Mouse (Mus musculus) hindbrain, embryonic 11.5 days (tissue): ENCODE measurements at regions not wholly inside any gene's neighbourhood (a gene's known extent, or its start where the extent isn't known, plus 50 kb on each side); places are given as distances from the start of the nearest gene placed in this dataset.

Source experiments
- ATAC-seq: fragments of 200-750 bp; cut with Nextera tagmentation; 2 replicates; pipeline ENCODE4 v1.8.0; 2017; ENCODE audit warnings: mild to moderate bottlenecking, moderate TSS enrichment, moderate library complexity; ENCODE audit not compliant: low FRiP score
- DNase-seq: peaks from one replicate; pipeline ENCODE4 v3.0.0-alpha.2; 2015; ENCODE audit warnings: low spot score
- H3K27ac ChIP-seq: fragments of 300-500 bp; sonication (generic); 2 replicates; pipeline ENCODE4 v1.5.1; 2014; ENCODE audit warnings: mild to moderate bottlenecking, low read depth, low read length
- H3K27me3 ChIP-seq: fragments of 300-500 bp; sonication (generic); 2 replicates; pipeline ENCODE4 v1.6.1; 2014; ENCODE audit warnings: mild to moderate bottlenecking, low read length, moderate library complexity, mixed read lengths; ENCODE audit not compliant: control insufficient read depth, insufficient read depth
- H3K36me3 ChIP-seq: fragments of 300-500 bp; sonication (generic); 2 replicates; pipeline ENCODE4 v1.6.1; 2014; ENCODE audit warnings: mild to moderate bottlenecking, low read length, moderate library complexity, mixed read lengths; ENCODE audit not compliant: control insufficient read depth, insufficient read depth
- H3K4me1 ChIP-seq: fragments of 300-500 bp; sonication (generic); replicated peaks from 2 replicates; pipeline ENCODE4 v1.6.1; 2014; ENCODE audit warnings: low read length, mixed read lengths; ENCODE audit not compliant: control insufficient read depth, insufficient read depth
- H3K4me2 ChIP-seq: fragments of 300-500 bp; sonication (generic); replicated peaks from 2 replicates; pipeline ENCODE4 v1.6.1; 2014; ENCODE audit warnings: mild to moderate bottlenecking, low read depth, low read length
- H3K4me3 ChIP-seq: fragments of 300-500 bp; sonication (generic); 2 replicates; pipeline ENCODE4 v1.5.1; 2014; ENCODE audit warnings: low read depth, low read length
- H3K9ac ChIP-seq: fragments of 300-500 bp; sonication (generic); 2 replicates; pipeline ENCODE4 v1.6.1; 2014; ENCODE audit warnings: low read depth, low read length
- H3K9me3 ChIP-seq: fragments of 300-500 bp; sonication (generic); 2 replicates; pipeline ENCODE4 v1.6.1; 2016; ENCODE audit warnings: low read length; ENCODE audit not compliant: control insufficient read depth
- whole genome bisulfite sequencing: fragments of 180-500 bp; shearing (Covaris S2); extraction: QIAGEN DNeasy Blood & Tissue Kit; methylation state at CpG from one replicate; pipeline ENCODE4 v1.1.7; 2014; 5-methylcytosine and 5-hydroxymethylcytosine counted together

- ATAC-seq: no peak
- Histone ChIP-seq H3K27ac (no peak overlapping the region), H3K9me3 (no peaks in the 10 kb centered on the region), H3K36me3 (no peaks in the 10 kb centered on the region), H3K4me1 (no peaks in the 10 kb centered on the region), H3K4me3 (no peak overlapping the region), H3K4me2 (no peak overlapping the region), H3K9ac (no peak overlapping the region), H3K27me3 (no peaks in the 10 kb centered on the region)
- WGBS: 85% methylated on average over 5 of the region's 5 CpGs
- no peak for DNase-seq
These were observed 225.0 kb upstream of the Gm9747 start for GRCm38 (mm10) chr1:82007943-82008342.

- Histone ChIP-seq H3K27ac (no peak overlapping the region), H3K9me3 (no peaks in the 10 kb centered on the region), H3K4me2 (no peak overlapping the region), H3K36me3 (no peaks in the 10 kb centered on the region), H3K4me3 (no peak overlapping the region), H3K9ac (no peak overlapping the region), H3K4me1 (no peaks in the 10 kb centered on the region), H3K27me3 (no peaks in the 10 kb centered on the region)
- DNase-seq (no peak), ATAC-seq (no peak)
- WGBS: 84% methylated on average over 4 of the region's 4 CpGs
These were observed 224.1 kb upstream of the Gm9747 start for GRCm38 (mm10) chr1:82008805-82009204.

GRCm38 (mm10) chr1:82010995-82011394 lies 221.9 kb upstream of the Gm9747 start:
- WGBS: 64% methylated on average over 1 of the region's 1 CpGs
- Histone ChIP-seq H3K36me3 (no peaks in the 10 kb centered on the region), H3K9me3 (no peaks in the 10 kb centered on the region), H3K4me1 (no peaks in the 10 kb centered on the region), H3K4me3 (no peak overlapping the region), H3K4me2 (no peak overlapping the region), H3K27ac (no peak overlapping the region), H3K27me3 (no peaks in the 10 kb centered on the region), H3K9ac (no peak overlapping the region)
- DNase-seq: no peak
- ATAC-seq: no peak

- no peak for ATAC-seq
- H3K36me3 ChIP-seq: no peaks in the 10 kb centered on the region
- no peaks in the 10 kb centered on the region for H3K4me1 ChIP-seq
- no peak overlapping the region for H3K4me2 ChIP-seq
- no peak overlapping the region for H3K9ac ChIP-seq
- H3K4me3 ChIP-seq: no peak overlapping the region
- no peak for DNase-seq
- no peaks in the 10 kb centered on the region for H3K27me3 ChIP-seq
- no peaks in the 10 kb centered on the region for H3K9me3 ChIP-seq
- no peak overlapping the region for H3K27ac ChIP-seq
These were observed 217.6 kb upstream of the Gm9747 start for GRCm38 (mm10) chr1:82015341-82015740.

GRCm38 (mm10) chr1:82018701-82019404 lies 214.1 kb upstream of the Gm9747 start:
- H3K27ac ChIP-seq: no peak overlapping the region
- no peaks in the 10 kb centered on the region for H3K9me3 ChIP-seq
- no peak overlapping the region for H3K4me2 ChIP-seq
- H3K4me3 ChIP-seq: no peak overlapping the region
- no peaks in the 10 kb centered on the region for H3K36me3 ChIP-seq
- ATAC-seq (no peak), DNase-seq (no peak)
- no peaks in the 10 kb centered on the region for H3K4me1 ChIP-seq
- 84% methylated on average over 7 of the region's 7 CpGs for WGBS
- H3K27me3 ChIP-seq: no peaks in the 10 kb centered on the region
- H3K9ac ChIP-seq: no peak overlapping the region

GRCm38 (mm10) chr1:82027761-82028160 lies 205.2 kb upstream of the Gm9747 start:
- Histone ChIP-seq H3K9me3 (no peaks in the 10 kb centered on the region), H3K9ac (no peak overlapping the region), H3K27ac (no peak overlapping the region), H3K27me3 (no peaks in the 10 kb centered on the region), H3K4me1 (no peaks in the 10 kb centered on the region), H3K36me3 (no peaks in the 10 kb centered on the region), H3K4me3 (no peak overlapping the region), H3K4me2 (no peak overlapping the region)
- DNase-seq (no peak), ATAC-seq (no peak)

- no peaks in the 10 kb centered on the region for H3K9me3 ChIP-seq
These were observed 201.8 kb upstream of the Gm9747 start for GRCm38 (mm10) chr1:82031130-82031529.

GRCm38 (mm10) chr1:82032410-82032809 lies 200.5 kb upstream of the Gm9747 start:
- 88% methylated on average over 1 of the region's 1 CpGs for WGBS
- no peak for DNase-seq
- H3K4me1 ChIP-seq: no peaks in the 10 kb centered on the region

More at GRCm38 (mm10) chr1:82031130-82031529, 201.8 kb upstream of the Gm9747 start:
- Histone ChIP-seq H3K4me3 (no peak overlapping the region), H3K27me3 (no peaks in the 10 kb centered on the region), H3K36me3 (no peaks in the 10 kb centered on the region), H3K4me2 (no peak overlapping the region), H3K9ac (no peak overlapping the region), H3K4me1 (no peaks in the 10 kb centered on the region), H3K27ac (no peak overlapping the region)
- no peak for ATAC-seq
- WGBS: 87% methylated on average over 7 of the region's 7 CpGs
- DNase-seq: no peak

GRCm38 (mm10) chr1:82038171-82038570 lies 194.7 kb upstream of the Gm9747 start:
- ATAC-seq: no peak
- no peaks in the 10 kb centered on the region for H3K27me3 ChIP-seq
- H3K27ac ChIP-seq: no peak overlapping the region
- no peak overlapping the region for H3K9ac ChIP-seq
- no peak for DNase-seq
- no peak overlapping the region for H3K4me3 ChIP-seq
- H3K36me3 ChIP-seq: no peaks in the 10 kb centered on the region
- no peaks in the 10 kb centered on the region for H3K4me1 ChIP-seq
- H3K9me3 ChIP-seq: no peaks in the 10 kb centered on the region
- no peak overlapping the region for H3K4me2 ChIP-seq
- WGBS: 88% methylated on average over 4 of the region's 4 CpGs

More at GRCm38 (mm10) chr1:82032410-82032809, 200.5 kb upstream of the Gm9747 start:
- no peak overlapping the region for H3K27ac ChIP-seq
- no peaks in the 10 kb centered on the region for H3K27me3 ChIP-seq
- H3K36me3 ChIP-seq: no peaks in the 10 kb centered on the region
- no peak overlapping the region for H3K4me2 ChIP-seq
- ATAC-seq: no peak
- H3K9me3 ChIP-seq: no peaks in the 10 kb centered on the region
- no peak overlapping the region for H3K4me3 ChIP-seq
- H3K9ac ChIP-seq: no peak overlapping the region
